Mouse (Mus musculus) heart, embryonic 10.5 days (tissue): ENCODE results near the gene Bfar. TPM values are rescaled to one million over a fixed set of nuclear protein-coding genes. Genes with fewer than 3 reads are reported as not detected.
A peak's percentile ranks its signal among the peaks of the same experiment; 100 is the strongest.

Source experiments
- DNase-seq: peaks from one replicate; pipeline ENCODE4 v3.0.0-alpha.2; 2017; ENCODE audit warnings: low spot score
- H3K27ac ChIP-seq: fragments of 300-500 bp; sonication (generic); 2 replicates; pipeline ENCODE4 v1.5.1; 2016; ENCODE audit warnings: mild to moderate bottlenecking
- H3K27me3 ChIP-seq: fragments of 300-500 bp; sonication (generic); 2 replicates; pipeline ENCODE4 v1.6.1; 2016; ENCODE audit warnings: mild to moderate bottlenecking; ENCODE audit not compliant: poor library complexity, insufficient read depth, severe bottlenecking
- H3K36me3 ChIP-seq: fragments of 300-500 bp; sonication (generic); 2 replicates; pipeline ENCODE4 v1.6.1; 2016; ENCODE audit warnings: mild to moderate bottlenecking, moderate library complexity
- H3K4me1 ChIP-seq: fragments of 300-500 bp; sonication (generic); 2 replicates; pipeline ENCODE4 v1.6.1; 2016; ENCODE audit warnings: mild to moderate bottlenecking
- H3K4me3 ChIP-seq: fragments of 300-500 bp; sonication (generic); 2 replicates; pipeline ENCODE4 v1.5.1; 2016; ENCODE audit warnings: mild to moderate bottlenecking, moderate library complexity
- H3K9me3 ChIP-seq: fragments of 300-500 bp; sonication (generic); 2 replicates; pipeline ENCODE4 v1.6.1; 2016; ENCODE audit warnings: mild to moderate bottlenecking, moderate library complexity
- WGBS: fragments of 180-500 bp; shearing (Covaris S2); methylation state at CpG from one replicate; pipeline ENCODE4 v1.1.7; 2016; 5-methylcytosine and 5-hydroxymethylcytosine counted together
- polyA plus RNA-seq: library from polyadenylated mRNA; unstranded; fragments of >200 nt; fragmentation: Nextera tagmentation; extraction: Ambion mirVana; gene quantifications from 2 replicates; pipeline ENCODE4 v1.2.1, GENCODE M21; 2016

Gene Bfar
- polyA plus RNA-seq, 1 experiment from 2014 or later: 33.2 TPM

- Histone ChIP-seq H3K27ac (peak overlapping the region; percentile 91), H3K36me3 (peaks cover 12% of the 10 kb centered on the region), H3K4me1 (peaks cover 13% of the 10 kb centered on the region), H3K27me3 (no peaks in the 10 kb centered on the region), H3K9me3 (no peaks in the 10 kb centered on the region), H3K4me3 (peak overlapping the region; percentile 98)
- WGBS: 1% methylated on average over 20 of the region's 20 CpGs
- DNase-seq: peak; percentile 85
Measured at GRCm38 (mm10) chr16:13672386-13672898, 784 bp downstream of the Bfar start.

DNA sequence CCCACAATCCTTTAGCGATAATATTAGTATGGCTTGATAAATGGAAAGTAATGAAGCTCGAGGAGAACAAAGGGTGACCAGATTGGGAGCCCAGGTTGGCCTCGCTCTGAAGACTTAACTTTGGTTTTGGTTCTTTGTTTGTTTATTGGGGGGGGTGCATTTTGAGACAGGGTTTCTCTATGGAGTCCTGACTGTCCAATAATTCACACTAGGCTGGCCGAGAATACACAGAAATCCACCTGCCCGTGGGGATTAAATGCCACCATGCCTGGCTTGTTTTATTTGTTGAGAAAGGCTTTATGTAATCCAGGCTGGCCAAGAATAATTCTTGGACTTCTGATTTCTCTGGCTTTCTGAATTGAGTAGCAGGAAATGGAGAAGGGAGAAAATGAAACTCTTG lies 1.5 kb downstream of the Bfar start:
- H3K36me3 ChIP-seq: peaks cover 16% of the 10 kb centered on the region
- DNase-seq: no peak
- WGBS: 79% methylated on average over 5 of the region's 5 CpGs
- H3K4me1 ChIP-seq: peaks cover 12% of the 10 kb centered on the region
- H3K27ac ChIP-seq: no peak overlapping the region
- no peaks in the 10 kb centered on the region for H3K9me3 ChIP-seq
- peak overlapping the region; percentile 98 for H3K4me3 ChIP-seq
- H3K27me3 ChIP-seq: no peaks in the 10 kb centered on the region

DNA sequence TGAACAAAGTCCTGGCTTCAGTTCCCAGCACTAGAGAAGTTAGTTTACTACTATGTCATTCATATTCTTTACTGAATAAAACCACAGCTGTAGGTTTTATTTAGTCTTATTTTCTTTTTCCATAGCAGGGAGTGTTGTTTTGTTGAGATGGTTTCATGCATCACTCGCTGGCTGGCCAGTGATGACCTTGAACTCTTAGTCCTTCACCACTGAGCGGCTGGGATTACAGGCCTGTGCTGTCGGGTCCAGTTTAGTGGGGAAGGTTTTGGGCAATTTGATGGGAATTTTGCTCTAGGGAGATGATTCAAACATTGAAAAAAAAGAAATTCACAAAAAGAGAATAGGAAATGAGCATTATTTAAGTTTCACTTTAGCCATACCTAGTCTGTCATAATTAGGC lies 2.9 kb downstream of the Bfar start:
- no peaks in the 10 kb centered on the region for H3K27me3 ChIP-seq
- H3K4me1 ChIP-seq: peaks cover 7% of the 10 kb centered on the region
- H3K9me3 ChIP-seq: no peaks in the 10 kb centered on the region
- H3K4me3 ChIP-seq: no peak overlapping the region
- H3K27ac ChIP-seq: no peak overlapping the region
- peaks cover 23% of the 10 kb centered on the region for H3K36me3 ChIP-seq
- DNase-seq: no peak
- 89% methylated on average over 3 of the region's 3 CpGs for WGBS

- H3K27me3 ChIP-seq: no peaks in the 10 kb centered on the region
- DNase-seq: no peak
- H3K27ac ChIP-seq: no peak overlapping the region
- WGBS: 84% methylated on average over 3 of the region's 3 CpGs
- H3K4me1 ChIP-seq: no peaks in the 10 kb centered on the region
- no peaks in the 10 kb centered on the region for H3K9me3 ChIP-seq
- H3K36me3 ChIP-seq: peaks cover 29% of the 10 kb centered on the region
- no peak overlapping the region for H3K4me3 ChIP-seq
Measured at GRCm38 (mm10) chr16:13678601-13679319, 7.1 kb downstream of the Bfar start.

DNA sequence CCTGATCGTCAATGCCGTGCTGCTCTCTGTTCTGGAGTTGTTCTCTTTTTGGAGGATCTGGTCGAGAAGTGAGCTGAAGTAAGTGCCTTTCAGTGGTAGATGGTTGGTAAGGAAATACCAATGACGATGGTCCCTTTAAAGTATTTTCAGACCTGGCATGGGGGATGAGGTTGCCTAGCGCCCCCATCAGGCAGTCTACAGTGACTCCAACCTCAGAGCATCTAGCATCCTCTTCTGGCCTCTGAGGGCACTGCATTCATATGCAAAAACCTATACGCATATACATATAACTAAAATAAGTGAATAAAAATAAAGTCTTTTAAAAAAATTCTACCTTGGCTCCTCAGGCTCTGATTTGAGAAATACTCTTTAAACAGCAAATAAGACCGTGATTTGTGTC lies 27.3 kb downstream of the Bfar start:
- H3K9me3 ChIP-seq: no peaks in the 10 kb centered on the region

DNA sequence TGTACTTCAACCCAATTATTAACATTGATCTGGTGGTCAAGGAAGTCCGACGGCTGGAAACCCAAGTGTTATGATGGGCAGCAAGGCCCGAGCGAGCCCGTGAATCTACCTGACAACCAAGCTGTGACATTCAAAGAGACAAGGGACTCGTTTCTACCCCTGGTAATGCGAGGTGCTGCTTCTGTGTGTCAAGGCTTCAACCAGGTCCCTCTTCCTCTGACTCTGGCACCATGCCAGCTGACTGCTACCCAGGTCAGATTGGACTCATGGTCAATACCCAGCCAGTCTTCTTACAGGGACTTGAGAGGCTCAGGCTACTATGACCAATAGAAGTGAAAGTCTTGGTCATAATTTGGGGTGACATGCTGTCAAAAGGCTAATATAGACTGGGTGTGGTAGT lies 30.5 kb downstream of the Bfar start:
- Histone ChIP-seq H3K27me3 (no peaks in the 10 kb centered on the region), H3K4me3 (no peak overlapping the region), H3K9me3 (no peaks in the 10 kb centered on the region), H3K36me3 (peaks cover 76% of the 10 kb centered on the region), H3K27ac (no peak overlapping the region), H3K4me1 (no peaks in the 10 kb centered on the region)
- 95% methylated on average over 7 of the region's 7 CpGs for WGBS
- no peak for DNase-seq

More for the DNA sequence above, 27.3 kb downstream of the Bfar start:
- Histone ChIP-seq H3K27ac (no peak overlapping the region), H3K4me1 (no peaks in the 10 kb centered on the region), H3K27me3 (no peaks in the 10 kb centered on the region), H3K36me3 (peaks cover 90% of the 10 kb centered on the region), H3K4me3 (no peak overlapping the region)
- no peak for DNase-seq
- WGBS: 88% methylated on average over 7 of the region's 7 CpGs

DNA sequence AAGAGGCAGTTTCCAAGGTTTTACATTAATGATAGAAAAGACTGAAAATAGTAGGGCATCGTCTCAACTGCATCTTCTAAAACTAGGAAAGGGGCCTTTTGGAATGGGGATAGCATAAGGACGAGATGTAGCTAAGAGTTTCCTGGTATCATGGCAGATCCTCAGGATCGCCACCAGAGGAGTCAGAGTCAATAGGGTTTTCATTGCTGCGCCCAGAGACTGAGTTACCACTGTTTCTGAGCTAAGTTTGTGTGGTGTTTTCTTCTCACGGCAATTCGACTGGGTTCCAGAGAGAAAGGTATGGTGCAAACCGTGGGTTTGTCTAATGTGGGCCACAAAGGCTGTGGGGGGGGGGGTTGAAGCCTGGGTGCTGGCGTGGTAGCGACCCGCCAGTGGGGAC lies 33.0 kb downstream of the Bfar start:
- no peak overlapping the region for H3K4me3 ChIP-seq
- peaks cover 51% of the 10 kb centered on the region for H3K36me3 ChIP-seq
- no peaks in the 10 kb centered on the region for H3K9me3 ChIP-seq
- no peaks in the 10 kb centered on the region for H3K27me3 ChIP-seq
- 88% methylated on average over 7 of the region's 10 CpGs for WGBS
- H3K4me1 ChIP-seq: no peaks in the 10 kb centered on the region
- DNase-seq: no peak
- no peak overlapping the region for H3K27ac ChIP-seq

DNA sequence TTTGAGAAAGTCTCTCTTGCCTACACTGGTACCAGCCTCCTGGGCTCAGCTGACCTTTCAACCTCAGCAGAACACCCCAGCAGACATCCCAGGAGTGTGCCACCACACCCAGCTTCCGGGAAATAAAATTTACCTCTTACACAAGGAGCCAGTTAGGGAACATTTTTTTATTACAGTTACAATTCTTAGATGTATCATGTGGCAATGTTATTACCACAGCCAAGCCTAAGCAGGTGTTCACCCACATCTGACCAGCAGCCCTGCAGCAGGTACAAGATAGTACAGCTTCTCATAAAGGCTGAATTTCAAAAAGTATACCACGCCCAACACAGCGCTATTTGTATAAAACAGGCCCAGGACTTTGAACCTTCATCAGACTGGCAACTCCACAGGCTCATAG lies 43.3 kb downstream of the Bfar start:
- 88% methylated on average over 3 of the region's 3 CpGs for WGBS
- no peak for DNase-seq
- no peaks in the 10 kb centered on the region for H3K9me3 ChIP-seq
- no peaks in the 10 kb centered on the region for H3K36me3 ChIP-seq
- H3K4me3 ChIP-seq: no peak overlapping the region
- no peak overlapping the region for H3K27ac ChIP-seq
- no peaks in the 10 kb centered on the region for H3K27me3 ChIP-seq
- H3K4me1 ChIP-seq: no peaks in the 10 kb centered on the region

- DNase-seq: no peak
- WGBS: 88% methylated on average over 2 of the region's 2 CpGs
Measured at GRCm38 (mm10) chr16:13716821-13717553, 45.3 kb downstream of the Bfar start.

DNA sequence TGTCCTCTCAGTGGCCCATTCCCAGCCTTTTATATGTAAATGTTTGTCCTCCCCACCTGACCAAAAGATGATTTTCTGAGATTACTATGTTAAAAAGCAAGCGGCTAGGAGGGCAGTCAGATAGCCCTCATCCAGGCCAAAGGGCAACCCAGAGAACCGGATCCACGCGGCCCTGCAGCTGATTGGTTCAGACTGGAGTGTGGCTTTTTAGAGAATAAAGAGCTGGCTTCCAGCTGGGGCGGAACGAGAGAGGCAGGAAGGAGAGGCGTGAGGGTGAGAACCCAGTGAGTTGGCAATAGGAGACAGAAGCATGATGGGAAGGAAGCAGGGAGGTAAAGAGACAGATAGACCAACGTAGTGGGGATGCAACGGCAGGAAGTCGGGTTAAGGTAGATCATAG lies 51.3 kb downstream of the Bfar start:
- Histone ChIP-seq H3K9me3 (no peaks in the 10 kb centered on the region), H3K4me3 (no peak overlapping the region), H3K4me1 (no peaks in the 10 kb centered on the region), H3K27me3 (no peaks in the 10 kb centered on the region), H3K27ac (no peak overlapping the region), H3K36me3 (no peaks in the 10 kb centered on the region)
- no peak for DNase-seq
- WGBS: 33% methylated on average over 10 of the region's 10 CpGs

More at GRCm38 (mm10) chr16:13716821-13717553, 45.3 kb downstream of the Bfar start:
- no peaks in the 10 kb centered on the region for H3K9me3 ChIP-seq
- H3K36me3 ChIP-seq: no peaks in the 10 kb centered on the region
- no peaks in the 10 kb centered on the region for H3K4me1 ChIP-seq
- no peak overlapping the region for H3K4me3 ChIP-seq
- no peaks in the 10 kb centered on the region for H3K27me3 ChIP-seq
- no peak overlapping the region for H3K27ac ChIP-seq

DNA sequence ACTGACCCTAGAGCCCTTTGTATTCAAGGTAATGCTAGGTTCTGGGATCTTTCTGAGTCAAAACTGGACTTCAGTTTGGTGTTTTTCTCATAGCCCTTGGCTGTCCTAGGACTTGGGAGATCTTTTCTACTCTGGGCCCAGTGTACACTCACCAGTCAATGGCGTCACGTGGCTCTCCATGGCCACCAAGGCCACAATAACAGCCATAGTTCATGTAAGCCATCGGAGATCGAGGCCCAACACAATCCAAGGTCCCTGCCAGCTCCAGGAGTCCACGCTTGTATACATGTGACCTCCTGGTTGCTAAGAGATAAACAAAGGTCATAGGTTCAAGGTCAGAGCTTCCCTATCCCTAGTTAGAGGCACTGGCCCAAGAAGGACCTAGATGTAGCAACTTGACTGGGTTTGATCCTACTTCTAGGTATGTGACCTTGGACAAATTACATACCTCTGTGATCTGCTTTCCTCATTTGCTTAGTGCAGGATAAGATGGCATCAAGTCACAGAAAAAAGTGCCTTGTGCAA lies 56.2 kb downstream of the Bfar start:
- Histone ChIP-seq H3K9me3 (no peaks in the 10 kb centered on the region), H3K27ac (no peak overlapping the region), H3K4me3 (no peak overlapping the region), H3K4me1 (peaks cover 10% of the 10 kb centered on the region), H3K27me3 (peaks cover 9% of the 10 kb centered on the region), H3K36me3 (no peaks in the 10 kb centered on the region)
- 84% methylated on average over 5 of the region's 5 CpGs for WGBS
- no peak for DNase-seq

DNA sequence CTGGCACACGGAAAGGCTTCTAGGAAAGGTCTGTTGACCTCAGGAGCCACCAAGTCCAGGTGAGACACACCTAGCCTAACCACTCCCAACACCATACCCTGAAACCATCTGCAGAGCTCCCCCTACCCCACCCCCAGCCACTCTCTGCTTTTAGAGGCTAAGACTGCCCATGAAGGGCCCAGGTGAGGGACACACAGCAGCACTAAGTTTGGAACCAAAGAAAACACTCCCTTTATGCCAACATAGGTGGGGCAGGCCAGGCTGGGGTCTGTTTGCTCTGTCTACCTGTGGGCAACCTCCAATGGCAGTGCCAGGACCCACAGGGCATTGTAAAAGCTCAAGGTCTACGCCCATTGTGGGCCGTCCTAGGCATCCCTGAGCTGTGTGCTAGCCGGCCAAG lies 57.8 kb downstream of the Bfar start:
- Histone ChIP-seq H3K4me1 (peaks cover 10% of the 10 kb centered on the region), H3K27me3 (peaks cover 9% of the 10 kb centered on the region), H3K9me3 (no peaks in the 10 kb centered on the region), H3K36me3 (no peaks in the 10 kb centered on the region), H3K27ac (no peak overlapping the region), H3K4me3 (no peak overlapping the region)
- DNase-seq: no peak
- WGBS: 78% methylated on average over 4 of the region's 4 CpGs
